Mouse (Mus musculus) intestine, postnatal 0 days (tissue): ENCODE measurements around the gene Cldn2. TPM values are rescaled to one million over a fixed set of nuclear protein-coding genes. Genes with fewer than 3 reads are reported as not detected.

Experiments used
- ATAC-seq: fragments of 200-750 bp; cut with Nextera tagmentation; 2 replicates; pipeline ENCODE4 v1.8.0; 2017; ENCODE audit warnings: mild to moderate bottlenecking, moderate TSS enrichment, moderate library complexity
- H3K27ac ChIP-seq: fragments of 300-500 bp; sonication (generic); 2 replicates; pipeline ENCODE4 v1.5.1; 2014; ENCODE audit warnings: mild to moderate bottlenecking, low read depth, low read length, moderate library complexity
- H3K27me3 ChIP-seq: fragments of 300-500 bp; sonication (generic); replicated peaks from 2 replicates; pipeline ENCODE4 v1.6.1; 2014; ENCODE audit warnings: low read length, mixed read lengths; ENCODE audit not compliant: control insufficient read depth, insufficient read depth
- H3K36me3 ChIP-seq: fragments of 300-500 bp; sonication (generic); 2 replicates; pipeline ENCODE4 v1.6.1; 2014; ENCODE audit warnings: mild to moderate bottlenecking, moderate library complexity; ENCODE audit not compliant: control insufficient read depth, insufficient read depth
- H3K4me1 ChIP-seq: fragments of 300-500 bp; sonication (generic); replicated peaks from 2 replicates; pipeline ENCODE4 v1.6.1; 2014; ENCODE audit warnings: antibody characterized with exemption, low read length, mixed read lengths; ENCODE audit not compliant: control insufficient read depth, insufficient read depth
- H3K4me2 ChIP-seq: fragments of 300-500 bp; sonication (generic); replicated peaks from 2 replicates; pipeline ENCODE4 v1.6.1; 2014; ENCODE audit warnings: low read depth, mild to moderate bottlenecking, moderate library complexity
- H3K4me3 ChIP-seq: fragments of 300-500 bp; sonication (generic); 2 replicates; pipeline ENCODE4 v1.5.1; 2014; ENCODE audit warnings: low read depth, low read length
- H3K9ac ChIP-seq: fragments of 300-500 bp; sonication (generic); 2 replicates; pipeline ENCODE4 v1.6.1; 2014; ENCODE audit warnings: mild to moderate bottlenecking, low read depth, low read length
- H3K9me3 ChIP-seq: fragments of 300-500 bp; sonication (generic); 2 replicates; pipeline ENCODE4 v1.6.1; 2016; ENCODE audit warnings: mixed run types; ENCODE audit not compliant: control insufficient read depth
- CTCF ChIP-seq: sonication (generic); IDR thresholded peaks from 2 replicates; pipeline ENCODE4 v1.5.1; 2016; ENCODE audit warnings: low read depth, mild to moderate bottlenecking, control low read depth, antibody characterized with exemption, moderate library complexity
- WGBS: fragments of 180-500 bp; shearing (Covaris S2); extraction: QIAGEN DNeasy Blood & Tissue Kit; methylation state at CpG from one replicate; pipeline ENCODE4 v1.1.7; 2014; 5-methylcytosine and 5-hydroxymethylcytosine counted together
- polyA plus RNA-seq: library from polyadenylated mRNA; unstranded; fragments of >200 nt; fragmentation: Nextera tagmentation; extraction: Ambion mirVana; gene quantifications from 2 replicates; pipeline ENCODE4 v1.2.1, GENCODE M21; 2015

The Cldn2 gene
- polyA plus RNA-seq, 1 experiment from 2014 or later, result 182 TPM

DNA sequence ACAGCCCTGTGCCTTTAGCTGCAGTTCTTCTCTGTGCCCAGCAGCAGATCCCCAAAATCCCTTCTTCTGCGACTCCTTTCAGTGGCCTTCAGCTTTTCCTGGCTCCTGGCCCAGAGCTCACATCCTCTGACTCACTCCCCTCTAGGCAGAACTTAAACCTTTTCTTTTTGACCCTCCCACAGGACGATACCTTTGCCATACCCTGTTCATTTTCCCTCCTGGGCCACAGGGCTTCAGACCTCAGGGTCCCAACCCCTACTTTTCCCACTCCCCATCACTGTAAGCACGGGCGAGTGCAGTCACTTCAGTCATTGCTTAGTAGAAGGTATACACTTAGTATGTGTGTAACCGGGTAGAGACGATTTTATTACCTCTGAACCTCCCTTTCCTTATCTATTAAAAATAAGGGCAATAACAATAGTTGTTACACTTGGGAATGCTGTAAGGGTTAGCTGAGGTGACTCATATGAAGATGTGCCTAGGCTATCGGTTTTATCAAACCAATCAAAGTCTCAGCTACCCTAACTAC lies 25.5 kb upstream of the Cldn2 start:
- 45% methylated on average over 7 of the region's 7 CpGs for WGBS
- ATAC-seq, result peak; percentile 36; the same call in 1 of the 2 replicates
- Histone ChIP-seq H3K4me3 (no peak overlapping the region), H3K9ac (no peak overlapping the region), H3K27ac (no peak overlapping the region), H3K27me3 (no peaks in the 10 kb centered on the region), H3K36me3 (no peaks in the 10 kb centered on the region), H3K4me1 (no peaks in the 10 kb centered on the region), H3K4me2 (peak overlapping the region; percentile 40), H3K9me3 (no peaks in the 10 kb centered on the region)
- TF ChIP-seq CTCF, result no peak

DNA sequence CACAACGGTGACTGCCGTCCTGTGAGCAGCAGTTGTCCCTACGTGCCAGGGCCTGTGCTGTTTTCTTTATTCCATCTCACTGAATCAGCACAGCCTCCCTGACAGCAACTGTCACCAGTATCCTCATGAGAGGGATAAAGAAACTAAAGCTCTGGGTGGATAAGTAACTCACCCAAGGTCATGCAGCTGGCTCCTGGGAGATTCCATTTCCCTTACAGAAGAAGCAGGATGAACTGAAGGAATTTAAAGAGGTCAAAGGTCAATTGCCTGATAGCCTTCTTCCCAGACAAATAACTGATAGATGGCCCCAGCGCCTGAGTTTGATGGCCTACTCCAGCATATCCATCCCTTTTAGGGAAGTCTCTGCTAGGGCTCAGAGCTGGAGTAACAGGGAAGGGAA lies 23.3 kb upstream of the Cldn2 start:
- TF ChIP-seq CTCF, result no peak
- H3K27me3 ChIP-seq, result no peaks in the 10 kb centered on the region
- no peak for ATAC-seq
- WGBS, result 48% methylated on average over 4 of the region's 4 CpGs
- no peak overlapping the region for H3K27ac ChIP-seq
- H3K4me3 ChIP-seq, result no peak overlapping the region
- H3K4me1 ChIP-seq, result no peaks in the 10 kb centered on the region
- no peaks in the 10 kb centered on the region for H3K36me3 ChIP-seq
- H3K9ac ChIP-seq, result no peak overlapping the region
- H3K4me2 ChIP-seq, result no peak overlapping the region
- no peaks in the 10 kb centered on the region for H3K9me3 ChIP-seq

DNA sequence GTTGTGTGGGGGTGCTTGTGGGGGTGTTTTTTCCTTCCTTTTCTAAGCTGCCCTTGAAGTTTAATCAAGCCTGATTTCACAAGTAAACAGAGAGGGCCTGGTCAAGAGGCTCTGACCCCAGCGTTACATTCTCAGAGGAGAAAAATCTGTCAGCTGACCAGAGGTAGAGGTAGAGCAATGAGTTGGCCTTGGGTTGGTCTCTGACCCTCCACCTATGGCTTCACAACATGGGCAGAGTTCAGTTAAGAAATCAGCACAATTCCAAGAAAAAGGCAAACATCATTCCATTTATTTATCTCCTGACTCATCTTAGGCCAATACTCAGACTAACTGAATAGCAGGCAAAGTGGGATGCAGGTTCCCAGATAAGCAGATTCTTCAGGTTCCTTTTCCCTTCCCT lies 21.7 kb upstream of the Cldn2 start:
- ATAC-seq, result no peak
- TF ChIP-seq CTCF, result no peak
- Histone ChIP-seq H3K4me1 (no peaks in the 10 kb centered on the region), H3K27ac (no peak overlapping the region), H3K27me3 (no peaks in the 10 kb centered on the region), H3K9me3 (no peaks in the 10 kb centered on the region), H3K4me3 (no peak overlapping the region), H3K9ac (no peak overlapping the region), H3K4me2 (no peak overlapping the region), H3K36me3 (no peaks in the 10 kb centered on the region)
- 48% methylated on average over 1 of the region's 1 CpGs for WGBS

DNA sequence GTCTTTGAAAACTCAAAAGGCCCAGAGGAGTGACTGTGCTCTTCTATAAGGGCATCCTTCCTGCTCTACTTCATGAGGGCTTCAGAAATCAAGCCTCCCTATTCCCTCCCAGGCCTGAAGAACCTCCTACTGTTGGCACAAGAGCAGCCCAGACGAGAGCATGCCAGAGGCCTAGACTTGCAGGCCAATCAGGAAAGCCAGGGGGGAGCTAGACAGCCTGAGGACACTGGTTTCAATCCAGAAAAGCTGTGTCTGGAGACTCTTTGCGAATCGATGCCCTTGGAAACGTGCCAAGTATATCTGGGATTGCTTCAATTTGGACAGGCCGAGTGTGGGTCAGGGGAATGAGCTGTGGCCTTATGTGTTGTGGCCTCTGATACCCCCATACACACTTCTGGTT lies 21.2 kb upstream of the Cldn2 start:
- WGBS, result 62% methylated on average over 5 of the region's 5 CpGs
- no peak overlapping the region for H3K4me3 ChIP-seq
- no peaks in the 10 kb centered on the region for H3K9me3 ChIP-seq
- no peak for ATAC-seq
- no peaks in the 10 kb centered on the region for H3K4me1 ChIP-seq
- TF ChIP-seq CTCF, result no peak
- no peak overlapping the region for H3K9ac ChIP-seq
- H3K27ac ChIP-seq, result no peak overlapping the region
- no peak overlapping the region for H3K4me2 ChIP-seq
- no peaks in the 10 kb centered on the region for H3K36me3 ChIP-seq
- H3K27me3 ChIP-seq, result no peaks in the 10 kb centered on the region

DNA sequence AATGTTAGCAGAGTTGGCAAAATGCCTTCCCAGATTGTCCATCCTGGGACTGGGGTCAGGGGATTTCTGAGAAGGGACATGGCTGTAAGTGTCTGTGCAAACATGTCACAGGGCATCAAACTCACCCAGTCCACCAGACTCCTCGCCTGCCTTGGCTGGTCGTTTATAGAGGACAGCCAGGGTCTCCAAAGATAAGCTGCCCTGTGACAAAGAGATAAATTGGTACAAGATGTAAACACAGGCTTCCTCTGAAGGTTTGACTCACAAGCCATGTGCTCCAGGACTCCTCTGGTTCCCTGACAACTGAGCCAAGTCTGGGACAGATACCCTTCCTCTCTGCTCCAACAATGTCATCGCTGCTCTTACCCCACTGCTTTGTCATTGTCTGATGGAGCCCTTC lies 19.6 kb upstream of the Cldn2 start:
- Histone ChIP-seq H3K36me3 (no peaks in the 10 kb centered on the region), H3K27ac (no peak overlapping the region), H3K4me2 (no peak overlapping the region), H3K4me3 (no peak overlapping the region), H3K4me1 (no peaks in the 10 kb centered on the region), H3K9ac (no peak overlapping the region), H3K27me3 (no peaks in the 10 kb centered on the region), H3K9me3 (no peaks in the 10 kb centered on the region)
- TF ChIP-seq CTCF, result no peak
- ATAC-seq, result no peak
- WGBS, result 50% methylated on average over 3 of the region's 3 CpGs

DNA sequence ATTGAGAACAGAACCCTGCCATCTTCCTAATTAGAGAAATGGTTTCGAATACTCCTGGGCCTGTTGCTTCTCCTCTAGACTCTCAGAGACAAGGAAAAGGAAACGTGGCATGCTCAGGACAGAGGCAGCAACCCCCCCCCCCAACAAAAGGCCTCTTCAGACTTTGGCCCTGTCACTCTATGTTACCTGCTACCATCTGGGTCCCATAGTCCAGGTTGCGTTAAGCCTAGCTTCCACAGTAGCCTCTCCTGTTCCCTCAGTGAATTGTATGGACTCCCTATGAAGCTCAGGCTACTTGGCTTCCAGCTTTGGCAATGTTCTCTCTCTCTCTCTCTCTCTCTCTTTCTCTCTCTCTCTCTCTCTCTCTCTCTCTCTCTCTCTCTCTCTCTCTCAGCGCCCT lies 19.1 kb upstream of the Cldn2 start:
- Histone ChIP-seq H3K36me3 (no peaks in the 10 kb centered on the region), H3K4me2 (no peak overlapping the region), H3K4me1 (no peaks in the 10 kb centered on the region), H3K9ac (no peak overlapping the region), H3K4me3 (no peak overlapping the region), H3K27me3 (no peaks in the 10 kb centered on the region), H3K9me3 (no peaks in the 10 kb centered on the region), H3K27ac (no peak overlapping the region)
- no peak for TF ChIP-seq CTCF
- WGBS, result 72% methylated on average over 4 of the region's 4 CpGs
- ATAC-seq, result peak; percentile 86
